Mouse (Mus musculus): ENCODE data around the gene Tagln2. TPM values are rescaled to one million over a fixed set of nuclear protein-coding genes. Genes with fewer than 3 reads are reported as not detected.
A peak's percentile ranks its signal among the peaks of the same experiment; 100 is the strongest.

Tagln2 gene
- polyA plus RNA-seq, 1 experiment from 2014 or later, result 53.0 TPM

- no peak for DNase-seq (ENCODE audit: low spot score)
- no peaks in the 10 kb centered on the region for H3K9me3 ChIP-seq (ENCODE audit: control insufficient read depth, low read length)
- H3K9ac ChIP-seq, result no peak overlapping the region
- H3K4me2 ChIP-seq (replicated peaks), result no peak overlapping the region
- H3K36me3 ChIP-seq (replicated peaks; ENCODE audit: control insufficient read depth, insufficient read depth), result no peaks in the 10 kb centered on the region
- H3K4me1 ChIP-seq (replicated peaks; ENCODE audit: control insufficient read depth, insufficient read depth, low read length), result peaks cover 3% of the 10 kb centered on the region; the same call in 1 of the 2 replicates
- ATAC-seq (ENCODE audit: low FRiP score), result no peak
- 75% methylated on average over 5 of the region's 5 CpGs for WGBS
- H3K27me3 ChIP-seq (ENCODE audit: control insufficient read depth, insufficient read depth, low read length), result no peaks in the 10 kb centered on the region
- H3K27ac ChIP-seq, result no peak overlapping the region
- no peak overlapping the region for H3K4me3 ChIP-seq (replicated peaks; ENCODE audit: low read length)
These were observed 21.8 kb upstream of the Tagln2 start for GRCm38 (mm10) chr1:172478020-172478419.

DNA sequence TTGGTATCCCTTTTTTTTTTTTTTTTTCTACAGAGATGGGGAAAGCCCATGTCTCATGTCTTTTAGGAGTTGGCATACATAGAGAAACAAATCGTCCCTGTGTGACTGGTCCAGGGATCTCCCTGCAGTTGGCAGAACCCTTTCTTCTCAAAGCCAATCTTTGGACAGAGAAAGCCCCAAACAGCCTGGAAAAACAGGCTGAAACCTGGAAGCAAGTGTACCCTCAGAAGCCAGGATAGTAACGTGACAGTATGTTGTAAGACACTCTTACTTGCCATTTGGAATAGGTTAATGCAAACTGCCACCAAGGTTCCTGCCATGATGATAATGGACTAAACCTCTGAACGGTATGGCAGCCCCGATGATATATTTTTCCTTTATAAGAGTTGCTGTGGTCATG, 19.5 kb upstream of the Tagln2 start:
- Histone ChIP-seq H3K4me3 (replicated peaks; ENCODE audit: low read length) (no peak overlapping the region), H3K4me2 (replicated peaks) (no peak overlapping the region), H3K9ac (no peak overlapping the region), H3K27ac (no peak overlapping the region), H3K4me1 (replicated peaks; ENCODE audit: control insufficient read depth, insufficient read depth, low read length) (peaks cover 26% of the 10 kb centered on the region), H3K9me3 (ENCODE audit: control insufficient read depth, low read length) (no peaks in the 10 kb centered on the region), H3K36me3 (replicated peaks; ENCODE audit: control insufficient read depth, insufficient read depth) (no peaks in the 10 kb centered on the region), H3K27me3 (ENCODE audit: control insufficient read depth, insufficient read depth, low read length) (no peaks in the 10 kb centered on the region)
- 95% methylated on average over 4 of the region's 4 CpGs for WGBS
- DNase-seq (ENCODE audit: low spot score), result no peak
- ATAC-seq (ENCODE audit: low FRiP score), result no peak

DNA sequence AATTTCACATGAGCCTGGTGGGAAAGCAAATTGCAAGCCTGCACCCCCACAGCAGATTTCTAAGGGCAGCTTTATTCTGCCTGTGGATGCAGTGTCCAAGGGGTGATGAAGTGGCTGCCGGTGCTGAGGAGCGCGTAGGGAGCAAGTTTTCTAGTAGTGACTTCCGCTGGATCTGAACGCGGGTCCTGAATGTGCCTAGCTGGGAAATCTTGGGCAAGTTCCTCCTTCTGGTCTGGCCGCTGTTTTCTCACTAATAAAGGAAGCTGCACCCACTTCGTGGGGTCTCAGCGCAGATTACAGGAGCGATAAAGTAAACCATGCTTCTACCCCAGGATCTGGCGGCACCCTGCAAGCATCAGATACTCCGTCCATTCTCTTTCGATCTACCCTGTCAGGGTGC, 18.7 kb upstream of the Tagln2 start:
- H3K9me3 ChIP-seq (ENCODE audit: control insufficient read depth, low read length), result no peaks in the 10 kb centered on the region
- no peak overlapping the region; the same call in 1 of the 2 replicates for H3K9ac ChIP-seq
- H3K4me2 ChIP-seq (replicated peaks), result peak overlapping the region; percentile 77
- DNase-seq (ENCODE audit: low spot score), result no peak
- WGBS, result 18% methylated on average over 13 of the region's 13 CpGs
- H3K36me3 ChIP-seq (replicated peaks; ENCODE audit: control insufficient read depth, insufficient read depth), result no peaks in the 10 kb centered on the region
- H3K27ac ChIP-seq, result no peak overlapping the region
- ATAC-seq (ENCODE audit: low FRiP score), result 0 out of 2 replicates have a peak, but pooled peaks have one; percentile 3
- H3K4me1 ChIP-seq (replicated peaks; ENCODE audit: control insufficient read depth, insufficient read depth, low read length), result peaks cover 34% of the 10 kb centered on the region
- H3K27me3 ChIP-seq (ENCODE audit: control insufficient read depth, insufficient read depth, low read length), result no peaks in the 10 kb centered on the region
- H3K4me3 ChIP-seq (replicated peaks; ENCODE audit: low read length), result peak overlapping the region; percentile 68; the same call in 1 of the 2 replicates

- no peaks in the 10 kb centered on the region for H3K36me3 ChIP-seq (replicated peaks; ENCODE audit: control insufficient read depth, insufficient read depth)
- under 1% methylated on average over 37 of the region's 38 CpGs for WGBS
- no peaks in the 10 kb centered on the region for H3K27me3 ChIP-seq (ENCODE audit: control insufficient read depth, insufficient read depth, low read length)
- peak; percentile 89 for DNase-seq (ENCODE audit: low spot score)
- no peaks in the 10 kb centered on the region for H3K9me3 ChIP-seq (ENCODE audit: control insufficient read depth, low read length)
- H3K4me1 ChIP-seq (replicated peaks; ENCODE audit: control insufficient read depth, insufficient read depth, low read length), result peaks cover 40% of the 10 kb centered on the region
- peak within 1 kb of the TSS; percentile 77 for H3K4me2 ChIP-seq (replicated peaks)
- peak within 1 kb of the TSS; percentile 51 for H3K27ac ChIP-seq
- H3K4me3 ChIP-seq (replicated peaks; ENCODE audit: low read length), result peak within 1 kb of the TSS; percentile 68
- H3K9ac ChIP-seq, result peak within 1 kb of the TSS; percentile 70
- ATAC-seq (ENCODE audit: low FRiP score), result peak; percentile 93
These were observed 18.1 kb upstream of the Tagln2 start, which contains the start of gene Igsf9 for GRCm38 (mm10) chr1:172481540-172482280. Gene Igsf9, plus strand, starts transcription at chr1:172481788.

DNA sequence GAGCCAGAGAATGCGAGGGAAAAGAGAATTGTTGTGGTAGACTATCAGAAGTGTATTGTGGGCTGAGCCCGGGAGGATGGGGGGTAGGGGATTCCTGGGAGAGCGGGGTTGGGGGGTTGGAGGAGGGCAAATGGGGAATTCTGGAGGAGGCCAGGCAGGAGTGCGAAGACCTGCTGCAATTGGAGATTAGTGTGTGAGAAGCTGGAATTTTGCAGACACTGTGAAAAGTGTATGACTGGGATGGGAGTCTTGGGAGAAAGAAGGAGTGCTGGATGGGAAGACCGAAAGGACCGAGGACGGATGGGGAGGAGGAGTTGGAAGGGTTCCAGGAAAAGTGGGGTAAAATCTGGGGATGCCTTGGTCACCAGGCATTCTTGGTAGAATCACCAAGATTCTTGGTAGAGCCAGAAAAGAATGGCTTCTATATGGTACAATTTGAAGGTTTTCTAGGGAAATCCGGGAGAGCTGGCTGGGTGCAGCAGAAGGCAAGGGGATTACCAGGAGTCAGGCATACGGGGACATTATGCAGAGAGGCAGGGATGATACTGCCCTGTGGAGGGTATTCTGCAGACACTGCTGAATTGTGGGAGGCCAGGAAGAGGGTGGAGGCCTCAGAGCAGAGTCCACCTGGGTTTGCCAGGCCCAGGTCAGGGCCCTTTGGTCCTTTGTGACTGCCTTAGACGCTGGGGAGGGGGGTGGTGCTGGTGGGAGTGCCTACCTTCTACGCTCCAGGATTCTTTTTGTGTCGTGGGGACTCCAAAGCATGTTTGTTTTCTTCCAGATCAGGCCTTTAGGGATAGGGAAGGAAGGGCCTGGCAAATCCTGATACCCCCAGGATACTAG, 17.1 kb upstream of the Tagln2 start:
- Histone ChIP-seq H3K4me1 (replicated peaks; ENCODE audit: control insufficient read depth, insufficient read depth, low read length) (peaks cover 48% of the 10 kb centered on the region), H3K9me3 (ENCODE audit: control insufficient read depth, low read length) (no peaks in the 10 kb centered on the region), H3K4me2 (replicated peaks) (peak overlapping the region; percentile 77), H3K27ac (peak overlapping the region; percentile 51), H3K27me3 (ENCODE audit: control insufficient read depth, insufficient read depth, low read length) (no peaks in the 10 kb centered on the region), H3K9ac (peak overlapping the region; percentile 70), H3K36me3 (replicated peaks; ENCODE audit: control insufficient read depth, insufficient read depth) (no peaks in the 10 kb centered on the region), H3K4me3 (replicated peaks; ENCODE audit: low read length) (peak overlapping the region; percentile 68)
- under 1% methylated on average over 12 of the region's 12 CpGs for WGBS
- peak; percentile 1; the same call in 1 of the 2 replicates for ATAC-seq (ENCODE audit: low FRiP score)
- no peak for DNase-seq (ENCODE audit: low spot score)

DNA sequence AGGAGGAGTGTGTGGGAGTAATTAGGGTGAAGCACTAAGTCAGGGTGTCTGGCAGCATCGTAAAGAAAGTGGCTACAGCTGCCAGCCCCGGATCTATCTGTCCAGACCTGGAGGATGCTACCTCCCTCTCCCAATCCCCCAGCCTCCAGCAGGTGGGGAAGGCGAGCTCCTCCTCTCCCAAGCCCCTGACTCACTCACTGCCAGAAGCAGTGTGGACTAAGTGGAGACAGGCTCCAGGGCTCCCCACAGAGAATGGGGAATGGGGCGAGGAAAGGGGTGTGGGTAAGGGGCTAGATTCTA, 16.5 kb upstream of the Tagln2 start:
- no peak for ATAC-seq (ENCODE audit: low FRiP score)
- Histone ChIP-seq H3K9me3 (ENCODE audit: control insufficient read depth, low read length) (no peaks in the 10 kb centered on the region), H3K27me3 (ENCODE audit: control insufficient read depth, insufficient read depth, low read length) (no peaks in the 10 kb centered on the region), H3K9ac (peak overlapping the region; percentile 70), H3K4me2 (replicated peaks) (peak overlapping the region; percentile 77), H3K4me1 (replicated peaks; ENCODE audit: control insufficient read depth, insufficient read depth, low read length) (peaks cover 48% of the 10 kb centered on the region), H3K27ac (peak overlapping the region; percentile 51; the same call in 1 of the 2 replicates), H3K36me3 (replicated peaks; ENCODE audit: control insufficient read depth, insufficient read depth) (no peaks in the 10 kb centered on the region), H3K4me3 (replicated peaks; ENCODE audit: low read length) (peak overlapping the region; percentile 68)
- 14% methylated on average over 4 of the region's 4 CpGs for WGBS
- DNase-seq (ENCODE audit: low spot score), result no peak

DNA sequence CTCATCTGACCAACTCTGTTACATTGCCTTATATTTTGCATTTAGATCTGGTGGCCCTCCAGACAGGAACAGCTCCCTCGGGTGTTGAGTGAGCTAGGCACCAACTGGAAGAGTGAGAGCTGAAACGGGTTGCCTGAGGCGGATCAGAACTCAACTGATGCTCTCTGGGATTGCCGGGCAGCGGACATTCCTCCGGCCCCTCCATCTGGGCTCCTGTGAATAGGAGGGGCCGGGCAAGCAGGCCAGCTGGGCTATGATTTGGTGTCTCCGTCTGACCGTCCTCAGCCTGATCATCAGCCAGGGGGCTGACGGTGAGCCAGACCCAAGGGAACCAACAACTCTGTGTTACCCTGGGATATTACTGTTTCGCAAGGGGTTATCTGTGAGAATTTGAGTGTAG, 15.6 kb upstream of the Tagln2 start:
- peaks cover 48% of the 10 kb centered on the region for H3K4me1 ChIP-seq (replicated peaks; ENCODE audit: control insufficient read depth, insufficient read depth, low read length)

DNA sequence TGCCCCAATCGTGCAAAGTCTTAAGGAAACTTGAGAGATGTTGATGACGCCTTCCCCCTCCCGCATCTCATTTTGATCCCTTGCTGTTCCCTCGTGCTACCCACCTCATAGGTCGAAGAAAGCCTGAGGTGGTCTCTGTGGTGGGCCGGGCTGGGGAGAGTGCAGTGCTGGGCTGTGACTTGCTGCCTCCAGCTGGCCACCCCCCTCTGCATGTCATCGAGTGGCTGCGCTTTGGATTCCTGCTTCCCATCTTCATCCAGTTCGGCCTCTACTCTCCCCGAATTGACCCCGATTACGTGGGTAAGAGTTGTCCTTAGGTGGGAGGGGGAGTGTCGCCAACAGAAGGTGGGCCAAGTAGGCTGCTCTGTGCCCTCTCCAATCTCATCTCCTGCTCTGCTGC, 15.2 kb upstream of the Tagln2 start:
- ATAC-seq (ENCODE audit: low FRiP score), result no peak
- DNase-seq (ENCODE audit: low spot score), result no peak
- Histone ChIP-seq H3K4me1 (replicated peaks; ENCODE audit: control insufficient read depth, insufficient read depth, low read length) (peaks cover 48% of the 10 kb centered on the region), H3K36me3 (replicated peaks; ENCODE audit: control insufficient read depth, insufficient read depth) (peaks cover 3% of the 10 kb centered on the region; the same call in 1 of the 2 replicates), H3K4me2 (replicated peaks) (peak overlapping the region; percentile 77), H3K9me3 (ENCODE audit: control insufficient read depth, low read length) (no peaks in the 10 kb centered on the region), H3K27me3 (ENCODE audit: control insufficient read depth, insufficient read depth, low read length) (no peaks in the 10 kb centered on the region), H3K4me3 (replicated peaks; ENCODE audit: low read length) (peak overlapping the region; percentile 68), H3K9ac (peak overlapping the region; percentile 70), H3K27ac (no peak overlapping the region)
- WGBS, result 54% methylated on average over 13 of the region's 13 CpGs

More for the DNA sequence above, 15.6 kb upstream of the Tagln2 start:
- 26% methylated on average over 11 of the region's 11 CpGs for WGBS
- Histone ChIP-seq H3K9me3 (ENCODE audit: control insufficient read depth, low read length) (no peaks in the 10 kb centered on the region), H3K9ac (peak overlapping the region; percentile 70), H3K27me3 (ENCODE audit: control insufficient read depth, insufficient read depth, low read length) (no peaks in the 10 kb centered on the region), H3K4me3 (replicated peaks; ENCODE audit: low read length) (peak overlapping the region; percentile 68), H3K4me2 (replicated peaks) (peak overlapping the region; percentile 77), H3K27ac (no peak overlapping the region), H3K36me3 (replicated peaks; ENCODE audit: control insufficient read depth, insufficient read depth) (no peaks in the 10 kb centered on the region)
- no peak for DNase-seq (ENCODE audit: low spot score)
- no peak for ATAC-seq (ENCODE audit: low FRiP score)

DNA sequence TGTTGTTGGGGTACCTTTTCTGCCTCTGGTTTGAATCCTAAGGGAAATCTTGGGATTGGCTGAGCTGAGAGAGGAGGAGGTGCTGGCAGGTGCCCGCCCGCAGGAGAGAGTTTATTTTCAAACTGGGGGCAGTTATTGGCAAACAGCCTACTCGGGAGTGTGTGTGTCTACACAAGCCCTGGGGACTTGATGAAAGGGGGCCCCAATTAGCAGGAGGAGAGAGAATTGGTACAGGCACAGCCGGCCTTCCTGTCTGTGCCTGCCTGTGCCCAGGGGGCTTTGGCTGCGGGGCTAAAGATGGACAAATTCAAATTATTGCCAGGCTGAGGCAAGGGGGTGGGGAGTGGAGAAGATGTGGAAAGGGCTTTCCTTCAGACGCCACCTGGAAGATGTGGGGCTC, 14.0 kb upstream of the Tagln2 start:
- 11% methylated on average over 6 of the region's 6 CpGs for WGBS
- peak overlapping the region; percentile 13 for H3K4me3 ChIP-seq (replicated peaks; ENCODE audit: low read length)

More for the DNA sequence above, 14.0 kb upstream of the Tagln2 start:
- peaks cover 52% of the 10 kb centered on the region for H3K4me1 ChIP-seq (replicated peaks; ENCODE audit: control insufficient read depth, insufficient read depth, low read length)
- H3K9me3 ChIP-seq (ENCODE audit: control insufficient read depth, low read length), result no peaks in the 10 kb centered on the region
- ATAC-seq (ENCODE audit: low FRiP score) (no peak), DNase-seq (ENCODE audit: low spot score) (no peak)
- H3K27ac ChIP-seq, result no peak overlapping the region
- H3K9ac ChIP-seq, result peak overlapping the region; percentile 39
- peak overlapping the region; percentile 77 for H3K4me2 ChIP-seq (replicated peaks)
- peaks cover 4% of the 10 kb centered on the region; the same call in 1 of the 2 replicates for H3K36me3 ChIP-seq (replicated peaks; ENCODE audit: control insufficient read depth, insufficient read depth)
- H3K27me3 ChIP-seq (ENCODE audit: control insufficient read depth, insufficient read depth, low read length), result no peaks in the 10 kb centered on the region

All from hindbrain, embryonic 14.5 days (tissue).